Comparison of ENCODE assay signal across 8 mouse cellular contexts in genomic region chr11:120484265-120484981, GRCm38 (mm10). TPM values are rescaled to one million over a fixed set of nuclear protein-coding genes. Genes with fewer than 3 reads are reported as not detected.
DNase-seq lines count a peak whose midpoint lies in the region; ATAC-seq and TF ChIP-seq lines count a peak whose summit lies in the region.

Gene Mrpl12, plus strand, starts transcription at chr11:120484613.

- in situ Hi-C loops in Patski (cut with MboI; ENCODE audit: low pct_unique_long_range_greater_than_20kb) = no loop called here

- no peaks in the 10 kb centered on the region for H3K27me3 ChIP-seq in Patski
- H3K27me3 ChIP-seq in hindbrain, embryonic 14.5 days (ENCODE audit: control insufficient read depth, insufficient read depth, low read length) = no peaks in the 10 kb centered on the region

- POLR2A ChIA-PET in Patski (lab: Charles Lee) = interaction anchor here (0.8 to 2.3 kb wide), 9 partner anchors 8 to 113 kb away, joined by 3 to 6 read pairs (median 4); partner anchors contain the start of genes Arl16, Ccdc137 and Oxld1

- H3K4me3 ChIP-seq in hindbrain, embryonic 14.5 days (replicated peaks; ENCODE audit: low read length) = peak within 1 kb of the TSS; percentile 85

- H3K27ac ChIP-seq in hindbrain, embryonic 14.5 days = peak within 1 kb of the TSS; percentile 91

- TF ChIP-seq CTCF in Patski (IDR thresholded peaks at IDR 0.05) = no peak

- H3K36me3 ChIP-seq in hindbrain, embryonic 14.5 days (replicated peaks; ENCODE audit: control insufficient read depth, insufficient read depth) = peaks cover 80% of the 10 kb centered on the region

- peak within 1 kb of the TSS; percentile 92 for H3K4me2 ChIP-seq in hindbrain, embryonic 14.5 days (replicated peaks)

- H3K4me1 ChIP-seq in hindbrain, embryonic 14.5 days (replicated peaks; ENCODE audit: control insufficient read depth, insufficient read depth, low read length) = peaks cover 17% of the 10 kb centered on the region

- no peaks in the 10 kb centered on the region for H3K9me3 ChIP-seq in hindbrain, embryonic 14.5 days (ENCODE audit: control insufficient read depth, low read length)

- CTCF ChIA-PET in Patski (lab: Charles Lee) = interaction anchor here (1.2 kb wide), 1 partner anchor 18 kb away, joined by 3 read pairs; no protein-coding TSS in a partner anchor

- DNase-seq in Patski (ENCODE audit: low read depth, low spot score) = peak; percentile 79
- peak; percentile 88 to 91 for DNase-seq in cerebellum, postnatal 14 days
- peak; percentile 70 to 84 for DNase-seq in frontal cortex, postnatal 25 days (ENCODE audit: low spot score in 2 of 2)
- DNase-seq in hindbrain, embryonic 14.5 days (ENCODE audit: low spot score) = peak; percentile 95
- peak; percentile 89 to 91 for DNase-seq in layer of hippocampus, postnatal 36 days
- DNase-seq in lung, postnatal 36 days = peak; percentile 92
- peak; percentile 98 for DNase-seq in retina, postnatal 1 day
- DNase-seq in urinary bladder, adult 18-20 months (ENCODE audit: low spot score in 2 of 2) = peak; percentile 82 to 84

- peak within 1 kb of the TSS; percentile 89 for H3K9ac ChIP-seq in hindbrain, embryonic 14.5 days

- under 1% methylated on average over 60 of the region's 60 CpGs for WGBS in hindbrain, embryonic 14.5 days

- ATAC-seq in Patski = peak; percentile 74
- peak; percentile 96 for ATAC-seq in hindbrain, embryonic 14.5 days (ENCODE audit: low FRiP score)

RNA-seq across cellular contexts. Expression of gene Mrpl12, which starts in this region (rescaled TPM):
- 172 TPM for polyA plus RNA-seq in Patski (2021)
- polyA plus RNA-seq in hindbrain, embryonic 14.5 days (2014; fragmentation: Nextera tagmentation; extraction: Ambion mirVana) = 131 and 132 TPM in 2 replicates
- 10 to 100 TPM; 70.4 to 71.7 TPM for total RNA-seq in layer of hippocampus, postnatal 36 days (2021)

Comparison
In these comparisons a context has a peak if more than half of its experiments do, and no peak if none do; other contexts are left out.
1. Peak in every context shown above with its lines: DNase-seq, ATAC-seq, H3K4me3 ChIP-seq and H3K27ac ChIP-seq.